Mouse (Mus musculus) C2C12 (cell line): ENCODE results near the gene Hes1.

Experiments
- CTCF ChIP-seq: IDR thresholded peaks from one replicate; pipeline ENCODE4 v1.5.1; 2011; ENCODE audit not compliant: control insufficient read depth, insufficient read depth, insufficient read length
- FOSL1 ChIP-seq: IDR thresholded peaks from one replicate; pipeline ENCODE4 v1.8.0; 2011; ENCODE audit warnings: mild to moderate bottlenecking, low read length; ENCODE audit not compliant: poor library complexity, insufficient read depth, severe bottlenecking
- MAX ChIP-seq: IDR thresholded peaks from one replicate; pipeline ENCODE4 v1.6.1; 2011; ENCODE audit warnings: mild to moderate bottlenecking, control low read depth
- MYOD1 ChIP-seq: IDR thresholded peaks from one replicate; pipeline ENCODE4 v1.6.1; 2011; ENCODE audit warnings: low read depth; ENCODE audit not compliant: control insufficient read depth, insufficient read length

- no peak for TF ChIP-seq CTCF
- TF ChIP-seq FOSL1 = no peak
- no peak for TF ChIP-seq MYOD1
- TF ChIP-seq MAX = no peak
Measured at GRCm38 (mm10) chr16:30099124-30099523, 34.9 kb downstream of the Hes1 start.
